Mouse (Mus musculus) urinary bladder, postnatal 25 days (tissue): ENCODE measurements around the gene Msh6.
A peak's percentile ranks its signal among the peaks of the same experiment; 100 is the strongest.
"Not testable (repeated sequence)": the region's sequence is repeated elsewhere in the genome, so short reads cannot be mapped to it uniquely, and the experiment has no call there.

Experiments used
- DNase-seq: peaks from one replicate; pipeline ENCODE4 v3.0.0; 2022; ENCODE audit warnings: low spot score

The Msh6 gene

DNA sequence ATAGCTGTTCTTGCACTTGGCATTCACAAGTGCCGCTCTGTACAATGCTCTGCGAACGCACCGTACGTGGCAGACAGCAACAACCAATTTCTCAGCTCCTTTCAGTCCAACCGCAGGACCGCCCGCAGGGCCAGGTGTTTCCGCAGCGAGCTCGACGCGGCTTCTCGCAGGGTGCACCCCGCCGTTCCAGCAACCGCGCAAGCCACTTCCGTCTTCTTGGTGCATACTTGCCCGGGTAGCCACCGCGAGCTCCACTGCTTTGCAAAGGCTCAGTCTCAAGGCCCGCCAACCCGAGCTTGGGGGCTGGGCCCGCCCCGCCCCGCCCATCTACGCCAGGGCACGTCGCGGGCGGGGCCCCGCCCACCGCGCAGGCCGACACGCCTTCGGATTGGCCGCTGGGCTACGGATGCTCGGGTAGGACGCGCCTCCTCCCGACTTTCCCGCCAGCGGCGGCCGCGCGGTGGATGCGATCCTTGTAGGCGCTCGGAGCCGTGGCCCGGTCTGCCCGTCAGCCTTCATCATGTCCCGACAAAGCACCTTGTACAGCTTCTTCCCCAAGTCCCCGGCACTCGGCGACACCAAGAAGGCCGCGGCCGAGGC, at the start of gene Msh6:
Msh6 (plus strand) TSS at position 434 of the 600 bp plus-strand sequence.
- DNase-seq = peak; percentile 80

DNA sequence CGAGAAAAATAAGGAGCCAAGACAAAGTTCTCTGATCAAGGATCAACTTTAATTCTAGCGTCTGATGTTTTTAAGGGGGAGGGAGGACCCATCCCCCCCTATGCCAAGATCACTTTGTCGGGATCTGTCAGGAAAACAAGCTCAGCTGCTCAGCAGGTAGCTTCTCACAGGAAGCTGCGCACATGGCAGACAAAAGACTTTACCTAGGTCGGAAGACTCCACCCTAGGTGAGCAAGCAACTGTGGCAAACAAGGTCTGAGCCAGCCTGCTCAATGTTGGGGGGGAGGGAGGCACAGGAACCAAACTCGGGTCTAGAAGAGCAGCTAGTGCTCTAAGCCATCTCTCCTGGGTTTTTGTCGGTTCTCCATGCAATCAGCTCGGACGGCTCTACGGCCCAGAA, 40.5 kb upstream of the Msh6 start:
- no peak for DNase-seq

DNA sequence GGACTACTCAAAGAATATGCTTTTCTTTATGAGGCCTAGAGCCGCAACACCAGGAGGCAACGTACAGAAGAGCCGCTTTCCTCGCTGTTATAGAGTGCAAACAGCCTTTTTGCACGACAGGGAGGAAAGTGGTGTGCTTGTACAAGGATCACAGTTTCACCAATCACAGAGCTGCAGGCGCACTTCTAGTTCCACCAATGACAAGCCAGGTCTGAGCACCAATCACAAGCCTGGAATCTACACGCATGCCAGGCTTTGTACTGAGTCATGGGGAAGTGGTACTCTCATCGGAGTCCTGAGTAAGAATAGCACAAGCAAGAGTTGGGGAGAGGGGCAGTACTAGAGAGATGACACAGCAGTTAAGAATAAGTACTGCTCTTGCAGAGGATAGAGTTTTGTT, 40.1 kb upstream of the Msh6 start:
- no peak for DNase-seq

DNA sequence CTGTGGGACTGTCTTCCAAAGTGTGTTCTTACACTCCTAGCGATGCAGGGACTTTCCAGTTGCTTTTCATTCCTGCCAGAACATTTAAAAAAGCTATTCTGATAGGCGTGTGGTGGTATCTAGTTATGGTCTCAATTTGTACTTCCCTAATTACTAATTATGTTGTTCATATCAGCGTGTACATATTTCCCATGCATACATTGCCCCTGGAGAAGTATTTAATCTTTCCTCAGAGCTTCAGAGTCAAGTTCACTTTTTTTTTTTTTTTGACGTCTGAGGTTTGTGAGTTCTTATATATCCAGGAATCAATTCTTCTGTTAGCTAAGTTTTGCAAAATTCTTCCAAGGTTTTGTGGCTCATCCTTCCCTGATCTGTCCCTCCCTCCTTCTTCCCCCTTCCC, 38.7 kb upstream of the Msh6 start:
- no peak for DNase-seq

DNA sequence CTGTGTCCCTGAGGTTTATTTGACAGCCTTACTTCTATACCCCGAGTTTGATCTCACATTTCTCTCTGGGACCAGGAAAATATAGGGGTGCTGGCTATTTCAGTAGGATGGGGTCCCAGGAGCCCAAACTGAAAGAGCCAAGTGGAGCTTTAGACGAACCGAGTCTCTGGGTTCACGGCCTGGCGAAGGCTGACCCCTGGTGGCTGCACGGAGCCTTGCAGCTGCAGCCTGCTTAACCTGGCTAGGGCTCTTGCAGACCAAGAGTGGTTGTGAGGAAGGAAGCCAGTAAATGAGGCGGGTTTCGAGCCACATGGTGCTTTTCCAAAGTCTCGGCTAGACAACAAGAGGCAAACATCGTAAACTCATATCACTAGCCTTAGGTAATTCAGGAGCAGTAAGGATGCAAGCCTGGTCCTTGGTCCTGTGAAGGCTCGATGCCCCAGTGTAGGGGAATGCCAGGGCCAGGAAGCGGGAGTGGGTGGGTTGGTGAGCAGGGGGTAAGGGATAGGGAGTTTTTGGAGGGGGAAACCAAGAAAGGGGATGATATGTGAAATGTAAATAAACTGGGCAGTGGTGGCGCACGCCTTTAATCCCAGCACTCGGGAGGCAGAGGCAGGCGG, 25.8 kb upstream of the Msh6 start:
- peak; percentile 77 for DNase-seq

DNA sequence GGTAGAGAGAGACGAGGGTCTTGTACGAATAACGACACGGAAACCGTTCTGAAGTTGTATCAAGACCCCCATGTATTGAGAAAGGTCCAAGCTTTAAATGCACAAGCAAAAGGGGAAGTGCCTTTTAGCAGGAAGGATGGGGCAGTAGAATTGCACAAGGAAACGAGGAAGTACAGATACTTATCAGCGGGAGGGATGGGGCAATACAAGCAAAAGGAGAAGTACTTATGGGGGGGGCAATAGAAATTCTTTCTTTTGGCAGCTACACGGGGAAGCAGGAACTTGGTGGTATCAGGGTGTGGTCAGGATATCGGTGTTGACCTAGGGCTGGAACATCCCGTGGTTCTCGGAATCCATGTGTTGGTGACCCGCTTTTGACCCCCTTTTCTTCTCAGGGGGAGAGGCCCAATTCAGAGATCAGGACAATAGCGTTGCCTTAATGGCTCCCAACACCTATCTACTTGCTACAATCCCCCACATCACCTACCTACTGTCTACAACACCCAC, 20.2 kb upstream of the Msh6 start:
- DNase-seq = not testable (repeated sequence)

DNA sequence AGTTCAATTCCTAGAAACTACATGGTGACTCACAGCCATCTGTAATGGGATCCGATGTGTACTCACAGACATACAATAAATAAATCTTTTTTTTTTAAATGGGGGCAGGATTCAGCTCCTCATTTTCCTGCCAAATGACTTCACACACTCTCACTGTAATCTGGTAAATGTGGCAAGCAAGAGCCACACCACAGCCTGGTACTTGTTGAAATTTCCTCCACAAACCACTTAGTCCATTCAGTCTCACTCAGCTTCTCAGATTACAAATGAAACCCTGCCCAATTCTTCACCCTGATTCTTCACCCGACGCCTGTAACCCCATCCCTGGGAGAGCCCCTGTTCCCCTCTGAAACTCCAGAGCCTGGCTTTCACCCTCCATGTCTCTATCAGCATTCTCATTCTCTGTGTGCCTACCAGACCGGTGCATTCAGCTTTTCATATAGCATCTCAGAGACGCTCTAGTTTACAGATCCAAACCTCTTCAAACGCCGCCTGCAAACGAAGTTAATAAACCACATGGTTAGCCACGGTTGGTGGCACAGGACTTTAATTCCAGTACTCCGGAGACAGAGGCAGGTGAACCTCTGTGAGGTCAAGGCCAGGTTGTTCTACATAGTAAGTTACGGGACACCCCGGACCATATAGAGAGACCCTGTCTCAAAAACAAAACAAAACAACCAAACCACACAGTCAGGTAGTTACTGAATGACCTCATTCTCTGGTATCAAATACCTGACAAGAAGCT, 17.6 kb upstream of the Msh6 start:
- no peak for DNase-seq

DNA sequence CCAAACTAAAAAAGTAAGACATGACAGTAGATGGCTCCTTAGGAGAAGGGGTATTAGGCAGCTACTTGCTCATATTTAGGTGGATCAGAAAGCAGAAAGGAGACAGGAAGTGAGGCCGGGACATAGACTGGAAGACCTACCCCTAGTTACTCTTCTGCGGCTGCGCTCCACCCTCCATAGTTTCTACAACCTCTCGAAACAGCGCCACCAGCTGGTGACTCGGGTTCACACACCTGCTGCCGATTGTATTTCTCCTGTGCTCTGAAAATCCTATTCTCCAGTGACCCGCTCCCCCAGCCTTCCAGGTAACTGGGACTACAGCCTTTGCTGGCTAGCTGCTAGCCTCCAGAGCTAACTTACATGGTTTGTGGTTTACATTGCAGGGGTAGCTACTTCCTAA, 16.6 kb upstream of the Msh6 start:
- no peak for DNase-seq

DNA sequence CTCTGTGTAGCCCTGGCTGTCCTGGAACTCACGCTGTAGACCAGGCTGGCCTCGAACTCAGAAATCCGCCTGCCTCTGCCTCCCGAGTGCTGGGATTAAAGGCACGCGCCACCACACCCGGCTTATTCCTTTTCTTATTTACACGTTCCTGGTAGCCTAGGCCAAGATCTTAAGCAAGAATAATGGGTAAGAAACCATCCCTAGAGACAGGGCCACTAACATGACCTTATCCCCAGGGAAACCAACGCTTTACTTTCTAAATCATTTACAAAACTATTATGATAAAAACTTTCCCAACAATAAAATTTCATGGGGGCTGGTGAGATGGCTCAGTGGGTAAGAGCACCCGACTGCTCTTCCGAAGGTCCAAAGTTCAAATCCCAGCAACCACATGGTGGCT, 15.5 kb upstream of the Msh6 start:
- DNase-seq = not testable (repeated sequence)

DNA sequence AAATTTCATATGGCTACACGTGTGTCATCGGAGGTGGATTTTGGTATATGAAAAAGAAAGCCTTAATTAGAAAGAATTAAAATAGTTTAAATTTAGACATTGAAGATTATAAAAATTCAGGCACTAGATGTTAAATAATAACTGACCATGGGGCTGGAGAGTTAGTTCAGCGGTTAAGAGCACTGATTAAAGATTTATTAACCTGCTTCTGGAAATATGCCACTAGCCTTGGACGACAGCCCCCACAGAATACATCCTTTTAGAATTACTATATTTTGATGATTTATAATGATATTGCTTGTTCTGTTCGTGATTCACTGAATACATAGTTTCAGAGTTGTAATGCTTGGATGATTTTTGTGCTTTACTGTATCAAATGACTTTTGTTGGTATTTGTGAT, 14.9 kb upstream of the Msh6 start:
- DNase-seq = not testable (repeated sequence)

DNA sequence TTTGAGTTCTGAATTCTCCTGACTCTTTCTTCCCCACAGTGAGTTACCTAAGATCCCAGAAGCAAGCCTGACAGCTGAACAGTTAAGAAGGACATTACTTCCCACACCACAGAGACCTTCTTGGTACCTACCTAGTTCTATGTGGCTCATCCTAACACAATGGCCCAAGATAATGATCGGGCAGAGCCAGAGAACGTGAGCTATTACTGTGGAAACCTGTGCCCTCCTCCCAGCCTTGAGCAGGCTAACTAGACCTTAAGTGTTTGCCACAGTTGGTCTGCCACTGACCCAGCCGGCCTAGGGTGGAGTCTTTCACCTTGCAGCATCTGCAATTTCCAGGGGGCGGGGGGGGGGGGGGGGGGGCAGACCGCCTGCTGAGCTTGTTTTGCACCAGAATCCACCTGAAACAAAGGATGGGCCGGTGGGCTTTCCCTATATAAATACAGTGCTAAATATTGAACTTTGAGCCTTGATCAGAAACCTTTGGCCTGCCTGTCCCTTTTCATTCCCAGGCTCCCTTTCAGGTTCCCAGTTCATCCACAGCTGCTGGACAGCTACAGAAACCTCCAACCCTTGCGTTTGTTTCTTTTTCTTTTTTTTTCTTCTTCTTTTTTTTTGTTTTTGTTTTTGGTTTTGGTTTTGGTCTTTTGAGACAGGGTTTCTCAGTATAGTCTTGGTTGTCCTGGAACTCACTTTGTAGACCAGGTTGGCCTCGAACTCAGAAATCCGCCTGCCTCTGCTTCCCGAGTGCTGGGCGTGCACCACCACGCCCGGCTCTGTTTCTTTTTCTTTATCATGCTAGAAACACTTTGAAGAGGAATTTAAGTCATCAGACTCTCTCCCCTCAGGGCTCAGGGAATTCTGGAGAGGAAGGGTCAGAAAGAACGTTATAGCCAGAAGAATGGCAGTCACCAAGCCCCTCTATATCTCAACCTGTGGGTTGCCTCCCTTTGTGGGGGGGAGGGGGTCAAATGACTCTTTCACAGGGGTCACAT, 11.5 kb upstream of the Msh6 start:
- no peak for DNase-seq

DNA sequence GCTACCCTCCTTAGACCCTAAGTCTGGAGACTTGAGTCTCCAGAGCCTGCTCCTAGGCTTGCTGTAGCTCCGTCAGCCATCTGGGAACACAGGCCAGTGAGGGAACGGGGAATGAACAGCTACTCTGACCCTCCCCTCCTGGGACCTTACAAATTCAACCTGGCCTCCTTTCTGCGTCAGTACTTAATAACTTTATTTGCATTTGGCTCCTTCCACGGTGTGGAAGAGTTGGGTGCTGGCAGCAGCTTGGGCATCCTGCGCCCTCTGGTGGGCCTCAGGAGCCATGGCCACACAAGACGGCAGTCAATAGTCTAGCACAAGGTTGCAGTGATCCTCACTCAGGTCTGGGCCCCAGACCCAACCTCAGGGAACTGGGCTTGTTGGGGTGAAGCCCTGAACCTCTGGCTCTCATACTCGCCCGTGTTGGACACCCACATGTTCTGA, 6.4 kb upstream of the Msh6 start:
- DNase-seq = not testable (repeated sequence)

DNA sequence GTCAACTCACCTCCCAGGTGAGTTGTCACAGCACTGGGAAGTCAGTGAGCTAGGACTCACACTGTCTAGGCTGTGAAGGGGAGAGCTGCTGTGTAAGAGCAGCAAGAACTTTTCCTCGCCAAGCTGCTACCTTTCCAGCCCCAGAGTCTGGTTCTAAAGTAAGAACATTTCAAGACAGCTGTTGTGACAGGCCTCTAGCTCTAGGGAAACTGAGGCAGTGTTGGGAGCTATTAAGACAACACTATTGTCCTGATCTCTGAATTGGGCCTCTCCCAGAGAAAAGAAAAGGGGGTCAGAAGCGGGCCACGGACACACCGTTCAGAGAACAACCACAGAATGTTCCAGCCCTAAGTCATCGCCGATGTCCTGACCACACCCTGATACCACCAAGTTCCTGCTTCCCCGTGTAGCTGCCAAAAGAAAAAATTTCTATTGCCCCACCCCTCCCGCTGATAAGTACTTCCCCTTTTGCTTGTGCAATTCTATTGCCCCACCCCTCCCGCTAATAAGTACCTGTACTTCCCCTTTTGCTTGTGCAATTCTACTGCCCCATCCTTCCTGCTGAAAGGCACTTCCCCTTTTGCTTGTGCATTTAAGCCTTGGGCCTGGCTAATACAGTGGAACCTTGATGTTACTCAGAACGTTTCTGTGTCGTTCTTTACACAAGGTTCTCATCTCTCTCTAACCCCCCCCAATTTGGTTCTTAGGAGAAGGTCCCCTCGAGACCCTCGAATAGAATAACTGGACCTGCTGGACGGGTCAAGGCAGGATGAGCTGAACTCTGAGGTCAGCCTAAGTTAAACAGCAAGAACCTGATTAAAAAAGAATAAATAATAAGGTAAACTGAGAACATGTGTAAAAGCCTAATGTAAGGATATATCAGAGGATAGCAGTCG, 2.9 kb upstream of the Msh6 start:
- DNase-seq = not testable (repeated sequence)

DNA sequence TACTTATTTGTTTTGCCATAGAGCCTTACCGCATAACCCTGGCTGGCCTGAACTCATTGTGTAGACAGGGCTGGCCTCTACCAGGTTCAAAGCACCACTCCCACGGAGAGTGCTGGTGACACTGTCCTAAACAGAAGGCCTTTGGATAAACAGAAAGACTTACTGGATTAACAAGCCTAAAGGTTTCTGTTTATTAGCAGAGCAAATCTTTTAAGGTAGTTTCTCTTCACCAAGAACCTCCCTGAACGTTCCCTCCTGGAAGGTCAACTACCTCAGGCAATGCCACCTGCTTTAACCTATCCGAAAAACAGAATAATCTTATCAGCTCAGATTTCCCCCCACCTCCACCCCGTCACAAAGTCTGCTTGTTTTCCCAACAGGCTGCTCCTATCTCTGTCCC, 2.0 kb upstream of the Msh6 start:
- no peak for DNase-seq

DNA sequence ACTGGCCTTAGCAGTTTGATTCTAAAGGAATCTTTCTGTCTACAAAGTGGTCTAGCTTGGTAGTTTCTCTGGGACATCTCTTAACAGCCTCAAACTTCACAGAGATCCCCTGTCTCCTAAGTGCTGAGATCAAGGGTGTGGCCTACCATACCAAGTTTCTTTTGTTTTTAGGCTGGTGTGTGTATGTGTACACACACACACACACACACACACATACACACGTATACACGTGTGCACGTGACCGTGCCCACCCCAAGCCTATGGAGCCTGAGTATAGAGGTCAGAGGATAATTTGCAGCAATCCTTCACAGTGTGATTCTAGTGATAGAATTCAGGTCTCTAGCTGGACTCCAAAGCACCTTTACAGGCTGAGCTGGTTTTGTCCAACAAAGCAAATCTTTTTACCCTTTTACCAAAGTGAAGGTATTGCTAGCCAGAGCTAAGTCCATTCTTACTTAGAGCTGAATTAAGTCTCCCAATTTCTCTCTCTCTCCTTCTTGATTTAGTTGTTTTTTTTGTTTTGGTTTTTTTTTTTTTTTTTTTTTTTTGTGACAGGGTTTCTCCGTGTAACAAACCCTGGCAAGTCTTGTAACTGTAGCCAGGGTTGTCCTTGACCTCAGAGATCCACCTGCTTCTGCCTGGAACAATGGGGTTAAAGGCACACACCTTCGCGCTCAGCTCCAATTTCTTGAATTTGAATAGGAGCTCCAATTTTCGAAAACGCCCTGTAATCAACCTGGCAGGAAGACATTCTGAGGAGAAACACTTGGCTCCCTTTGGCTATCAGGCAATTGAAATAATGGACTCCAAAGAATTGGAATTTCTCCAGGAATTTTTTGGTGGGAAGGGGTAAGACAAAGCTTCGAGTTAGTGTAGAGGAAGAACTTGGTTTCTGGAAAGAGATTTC, 1.3 kb upstream of the Msh6 start:
- no peak for DNase-seq

DNA sequence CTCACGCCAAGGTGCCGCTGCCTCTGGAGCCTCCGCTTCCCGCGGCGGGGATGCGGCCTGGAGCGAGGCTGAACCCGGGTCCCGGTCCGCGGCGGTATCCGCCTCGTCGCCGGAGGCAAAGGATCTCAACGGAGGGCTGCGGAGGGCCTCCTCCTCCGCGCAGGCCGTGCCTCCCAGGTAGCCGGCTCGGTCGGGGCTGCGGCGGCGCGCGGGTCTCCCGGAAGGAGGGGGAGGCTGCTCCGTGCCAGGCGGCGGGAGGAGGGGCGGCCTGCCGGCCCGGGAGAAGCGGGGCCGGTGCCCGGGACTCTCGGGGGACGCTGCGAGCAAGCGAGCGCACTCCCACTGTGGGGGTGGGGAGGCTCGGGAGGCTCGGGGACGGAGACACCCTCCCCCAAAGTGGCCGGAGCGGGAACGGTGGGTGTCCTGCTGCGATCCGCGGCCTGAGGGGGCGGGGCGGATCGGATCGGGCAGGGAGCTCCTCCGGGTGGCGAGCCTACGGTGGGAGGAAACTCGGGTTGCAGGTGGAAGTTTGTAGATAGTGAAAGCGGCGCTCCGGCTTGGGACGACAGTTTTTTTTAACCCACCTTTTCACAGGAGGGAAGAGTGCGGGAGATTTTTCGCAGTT, 479 bp downstream of the Msh6 start:
- DNase-seq = peak; percentile 58

DNA sequence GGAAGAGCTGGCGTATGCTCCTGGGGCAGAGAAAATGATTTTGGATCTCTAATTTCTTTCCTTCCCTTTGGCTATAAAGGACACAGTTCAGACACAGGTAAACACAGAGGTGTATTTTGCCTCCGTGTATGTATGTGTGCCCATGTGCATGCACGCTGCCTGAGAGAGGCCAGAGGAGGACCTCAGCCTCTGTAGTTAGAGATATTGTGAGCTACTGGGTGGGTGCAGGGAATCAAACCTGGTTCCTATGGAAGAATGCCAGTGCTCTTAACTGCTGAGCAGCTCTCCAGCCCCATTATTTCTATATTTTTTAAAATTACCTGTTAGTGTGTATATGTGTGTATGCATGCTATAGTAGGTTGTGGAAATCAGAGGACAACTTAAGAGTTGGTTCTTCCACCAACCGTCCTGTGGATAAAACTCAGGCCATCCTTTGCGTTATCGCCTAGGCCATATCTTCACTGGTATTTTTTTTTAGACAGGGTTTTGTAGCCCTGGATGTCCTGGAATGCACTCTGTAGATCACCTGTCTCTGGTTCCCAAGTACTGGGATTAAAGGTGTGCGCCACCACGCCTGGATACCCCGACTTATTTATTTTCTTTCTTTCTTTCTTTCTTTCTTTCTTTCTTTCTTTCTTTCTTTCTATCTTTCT, 1.4 kb downstream of the Msh6 start:
- DNase-seq = no peak

DNA sequence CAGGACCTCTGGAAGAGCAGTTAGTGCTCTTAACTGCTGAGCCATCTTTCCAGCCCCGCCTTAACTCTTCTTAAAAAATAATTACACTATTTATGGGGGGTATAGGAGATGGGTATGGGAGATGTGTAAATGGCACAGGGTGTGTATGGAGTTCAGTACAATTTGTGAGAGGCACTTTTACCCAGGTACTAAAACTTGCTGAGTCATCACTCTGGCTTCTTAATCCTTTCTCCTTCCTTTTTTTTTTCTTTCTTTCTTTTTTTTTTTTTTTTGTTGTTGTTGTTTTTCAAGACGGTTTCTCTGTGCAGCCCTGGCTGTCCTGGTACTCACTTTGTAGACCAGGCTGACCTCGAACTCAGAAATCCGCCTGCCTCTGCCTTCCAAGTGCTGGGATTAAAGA, 2.1 kb downstream of the Msh6 start:
- not testable (repeated sequence) for DNase-seq

DNA sequence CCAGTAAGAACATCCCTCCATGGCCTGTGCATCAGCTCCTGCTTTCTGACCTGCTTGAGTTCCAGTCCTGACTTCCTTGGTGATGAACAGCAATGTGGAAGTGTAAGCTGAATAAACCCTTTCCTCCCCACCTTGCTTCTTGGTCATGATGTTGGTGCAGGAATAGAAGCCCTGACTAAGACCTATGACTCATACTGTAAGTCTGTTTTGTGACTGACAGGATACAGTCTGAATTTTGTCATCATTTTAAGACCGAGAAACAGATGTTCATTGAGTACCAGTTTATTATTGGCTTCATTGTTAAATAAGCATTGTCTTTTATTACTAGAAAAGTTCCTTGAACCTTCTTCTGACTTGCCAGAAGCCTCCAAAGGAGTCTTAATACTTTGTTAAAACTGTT, 4.8 kb downstream of the Msh6 start:
- DNase-seq = not testable (repeated sequence)
